Mouse (Mus musculus) liver, postnatal 0 days (tissue): Measurements from ENCODE around the gene Ankrd44. TPM values are rescaled to one million over a fixed set of nuclear protein-coding genes. Genes with fewer than 3 reads are reported as not detected.

ENCODE experiments used
- ATAC-seq: fragments of 200-750 bp; cut with Nextera tagmentation; 2 replicates; pipeline ENCODE4 v1.8.0; 2017; ENCODE audit warnings: mild to moderate bottlenecking, moderate library complexity
- DNase-seq: peaks from one replicate; pipeline ENCODE4 v3.0.0-alpha.2; 2016
- H3K27ac ChIP-seq: fragments of 300-500 bp; sonication (generic); 2 replicates; pipeline ENCODE4 v1.5.1; 2014; ENCODE audit warnings: antibody characterized with exemption, moderate library complexity, mild to moderate bottlenecking, low read depth
- H3K27me3 ChIP-seq: fragments of 300-500 bp; sonication (generic); 2 replicates; pipeline ENCODE4 v1.6.1; 2014; ENCODE audit warnings: low read length, control low read depth, mixed read lengths; ENCODE audit not compliant: insufficient read depth
- H3K36me3 ChIP-seq: fragments of 300-500 bp; sonication (generic); replicated peaks from 2 replicates; pipeline ENCODE4 v1.6.1; 2014; ENCODE audit warnings: mild to moderate bottlenecking, control low read depth, low read length, moderate library complexity, mixed read lengths; ENCODE audit not compliant: insufficient read depth
- H3K4me1 ChIP-seq: fragments of 300-500 bp; sonication (generic); 2 replicates; pipeline ENCODE4 v1.6.1; 2014; ENCODE audit warnings: antibody characterized with exemption, mild to moderate bottlenecking, control low read depth; ENCODE audit not compliant: insufficient read depth
- H3K4me2 ChIP-seq: fragments of 300-500 bp; sonication (generic); 2 replicates; pipeline ENCODE4 v1.6.1; 2014; ENCODE audit warnings: low read depth, mild to moderate bottlenecking, low read length, moderate library complexity, mixed read lengths
- H3K4me3 ChIP-seq: fragments of 300-500 bp; sonication (generic); 2 replicates; pipeline ENCODE4 v1.5.1; 2014; ENCODE audit warnings: low read depth, low read length
- H3K9ac ChIP-seq: fragments of 300-500 bp; sonication (generic); replicated peaks from 2 replicates; pipeline ENCODE4 v1.6.1; 2014; ENCODE audit warnings: mild to moderate bottlenecking, moderate library complexity
- H3K9me3 ChIP-seq: fragments of 300-500 bp; sonication (generic); 2 replicates; pipeline ENCODE4 v1.6.1; 2016; ENCODE audit warnings: mild to moderate bottlenecking, control low read depth, low read length, mixed read lengths
- CTCF ChIP-seq: sonication (generic); IDR thresholded peaks from 2 replicates; pipeline ENCODE4 v1.5.1; 2016; ENCODE audit warnings: antibody characterized with exemption, low read depth
- EP300 ChIP-seq: IDR thresholded peaks from 2 replicates; pipeline ENCODE4 v1.6.1; 2016; ENCODE audit warnings: antibody characterized with exemption, low read depth, mild to moderate bottlenecking
- WGBS: fragments of 180-500 bp; shearing (Covaris S2); extraction: QIAGEN DNeasy Blood & Tissue Kit; methylation state at CpG from one replicate; pipeline ENCODE4 v1.1.7; 2014; ENCODE audit not compliant: insufficient replicate concordance; 5-methylcytosine and 5-hydroxymethylcytosine counted together
- polyA plus RNA-seq: library from polyadenylated mRNA; unstranded; fragments of >200 nt; fragmentation: Nextera tagmentation; extraction: Ambion mirVana; gene quantifications from 2 replicates; pipeline ENCODE4 v1.2.1, GENCODE M21; 2015

Ankrd44 gene
- polyA plus RNA-seq, 1 experiment from 2014 or later, result 4.7 TPM

- Histone ChIP-seq H3K36me3 (no peaks in the 10 kb centered on the region), H3K9me3 (no peaks in the 10 kb centered on the region), H3K4me1 (no peaks in the 10 kb centered on the region), H3K4me2 (no peak overlapping the region), H3K27ac (no peak overlapping the region), H3K4me3 (no peak overlapping the region), H3K27me3 (no peaks in the 10 kb centered on the region), H3K9ac (no peak overlapping the region)
- no peak for ATAC-seq
- WGBS, result 74% methylated on average over 5 of the region's 5 CpGs
- TF ChIP-seq EP300 (no peak), CTCF (no peak)
- DNase-seq, result no peak
Measured at GRCm38 (mm10) chr1:54933646-54934045, 7.5 kb upstream of the Ankrd44 start.

- Histone ChIP-seq H3K4me2 (no peak overlapping the region), H3K27me3 (no peaks in the 10 kb centered on the region)
- WGBS, result 83% methylated on average over 1 of the region's 1 CpGs
Measured at GRCm38 (mm10) chr1:54932456-54933115, 6.4 kb upstream of the Ankrd44 start.

GRCm38 (mm10) chr1:54931231-54931630, 5.0 kb upstream of the Ankrd44 start:
- ATAC-seq (no peak), DNase-seq (no peak)
- H3K9ac ChIP-seq, result no peak overlapping the region
- no peak overlapping the region for H3K4me3 ChIP-seq
- H3K36me3 ChIP-seq, result no peaks in the 10 kb centered on the region
- WGBS, result 75% methylated on average over 5 of the region's 5 CpGs
- no peak overlapping the region for H3K27ac ChIP-seq
- H3K27me3 ChIP-seq, result 0 out of 2 replicates have a peak, but pooled peaks cover 6% of the 10 kb centered on the region
- H3K4me2 ChIP-seq, result no peak overlapping the region
- no peaks in the 10 kb centered on the region for H3K9me3 ChIP-seq
- peaks cover 3% of the 10 kb centered on the region; the same call in 1 of the 2 replicates for H3K4me1 ChIP-seq
- TF ChIP-seq CTCF (no peak), EP300 (no peak)

More at GRCm38 (mm10) chr1:54932456-54933115, 6.4 kb upstream of the Ankrd44 start:
- TF ChIP-seq EP300 (no peak), CTCF (no peak)
- H3K4me3 ChIP-seq, result no peak overlapping the region
- no peaks in the 10 kb centered on the region for H3K4me1 ChIP-seq
- no peak overlapping the region for H3K9ac ChIP-seq
- no peaks in the 10 kb centered on the region for H3K9me3 ChIP-seq
- no peak for ATAC-seq
- H3K27ac ChIP-seq, result no peak overlapping the region
- no peaks in the 10 kb centered on the region for H3K36me3 ChIP-seq
- no peak for DNase-seq

GRCm38 (mm10) chr1:54930670-54931200, 4.5 kb upstream of the Ankrd44 start:
- Histone ChIP-seq H3K9ac (no peak overlapping the region), H3K4me3 (no peak overlapping the region), H3K27ac (no peak overlapping the region), H3K4me1 (peaks cover 3% of the 10 kb centered on the region; the same call in 1 of the 2 replicates), H3K27me3 (0 out of 2 replicates have a peak, but pooled peaks cover 9% of the 10 kb centered on the region), H3K4me2 (no peak overlapping the region), H3K36me3 (no peaks in the 10 kb centered on the region), H3K9me3 (no peaks in the 10 kb centered on the region)
- TF ChIP-seq CTCF (no peak), EP300 (no peak)
- DNase-seq (no peak), ATAC-seq (no peak)
- WGBS, result 58% methylated on average over 8 of the region's 8 CpGs

GRCm38 (mm10) chr1:54925451-54925934, 694 bp downstream of the Ankrd44 start:
- ATAC-seq (peak; percentile 5; the same call in 1 of the 2 replicates), DNase-seq (peak; percentile 44)
- H3K9me3 ChIP-seq, result no peaks in the 10 kb centered on the region
- peak overlapping the region; percentile 83 for H3K4me2 ChIP-seq
- H3K36me3 ChIP-seq, result no peaks in the 10 kb centered on the region
- H3K27me3 ChIP-seq, result peaks cover 9% of the 10 kb centered on the region; the same call in 1 of the 2 replicates
- peak overlapping the region; percentile 82 for H3K27ac ChIP-seq
- H3K4me3 ChIP-seq, result peak overlapping the region; percentile 92
- 3% methylated on average over 28 of the region's 30 CpGs for WGBS
- TF ChIP-seq EP300 (no peak), CTCF (no peak)
- peaks cover 11% of the 10 kb centered on the region for H3K4me1 ChIP-seq
- peak overlapping the region; percentile 79 for H3K9ac ChIP-seq

GRCm38 (mm10) chr1:54924760-54925159, 1.4 kb downstream of the Ankrd44 start:
- Histone ChIP-seq H3K36me3 (no peaks in the 10 kb centered on the region), H3K4me3 (peak overlapping the region; percentile 92), H3K27me3 (peaks cover 9% of the 10 kb centered on the region; the same call in 1 of the 2 replicates), H3K4me2 (peak overlapping the region; percentile 83), H3K27ac (peak overlapping the region; percentile 82; the same call in 1 of the 2 replicates), H3K4me1 (peaks cover 11% of the 10 kb centered on the region), H3K9ac (peak overlapping the region; percentile 79), H3K9me3 (no peaks in the 10 kb centered on the region)
- TF ChIP-seq EP300, result no peak
- TF ChIP-seq CTCF, result no peak
- WGBS, result 52% methylated on average over 7 of the region's 7 CpGs
- DNase-seq (no peak), ATAC-seq (no peak)
